Mouse (Mus musculus) liver, embryonic 11.5 days (tissue): Measurements from ENCODE around the gene Fam160a2. TPM values are rescaled to one million over a fixed set of nuclear protein-coding genes. Genes with fewer than 3 reads are reported as not detected.
A peak's percentile ranks its signal among the peaks of the same experiment; 100 is the strongest.

Experiments
- ATAC-seq: fragments of 200-750 bp; cut with Nextera tagmentation; replicated peaks from 2 replicates; pipeline ENCODE4 v1.8.0; 2017; ENCODE audit warnings: moderate number of reproducible peaks, mild to moderate bottlenecking, moderate TSS enrichment, moderate library complexity; ENCODE audit not compliant: low FRiP score
- DNase-seq: peaks from one replicate; pipeline ENCODE4 v3.0.0-alpha.2; 2017; ENCODE audit warnings: low spot score
- H3K27ac ChIP-seq: fragments of 300-500 bp; sonication (generic); 2 replicates; pipeline ENCODE4 v1.5.1; 2014; ENCODE audit warnings: mild to moderate bottlenecking, low read depth, low read length, control low read depth
- H3K27me3 ChIP-seq: fragments of 300-500 bp; sonication (generic); replicated peaks from 2 replicates; pipeline ENCODE4 v1.6.1; 2014; ENCODE audit warnings: low read length, mixed read lengths; ENCODE audit not compliant: control insufficient read depth, insufficient read depth
- H3K36me3 ChIP-seq: fragments of 300-500 bp; sonication (generic); 2 replicates; pipeline ENCODE4 v1.6.1; 2014; ENCODE audit warnings: mild to moderate bottlenecking, low read length, moderate library complexity, mixed read lengths; ENCODE audit not compliant: control insufficient read depth, insufficient read depth
- H3K4me1 ChIP-seq: fragments of 300-500 bp; sonication (generic); replicated peaks from 2 replicates; pipeline ENCODE4 v1.6.1; 2014; ENCODE audit warnings: low read length, mixed read lengths; ENCODE audit not compliant: control insufficient read depth, insufficient read depth
- H3K4me2 ChIP-seq: fragments of 300-500 bp; sonication (generic); 2 replicates; pipeline ENCODE4 v1.6.1; 2014; ENCODE audit warnings: mild to moderate bottlenecking, control low read depth, moderate library complexity
- H3K4me3 ChIP-seq: fragments of 300-500 bp; sonication (generic); 2 replicates; pipeline ENCODE4 v1.5.1; 2014; ENCODE audit warnings: low read depth, low read length, control low read depth
- H3K9ac ChIP-seq: fragments of 300-500 bp; sonication (generic); 2 replicates; pipeline ENCODE4 v1.6.1; 2014; ENCODE audit warnings: low read depth, low read length, control low read depth
- H3K9me3 ChIP-seq: fragments of 300-500 bp; sonication (generic); 2 replicates; pipeline ENCODE4 v1.6.1; 2016; ENCODE audit warnings: low read length, inconsistent platforms, mixed read lengths; ENCODE audit not compliant: control insufficient read depth
- WGBS: fragments of 180-500 bp; shearing (Covaris S2); extraction: QIAGEN DNeasy Blood & Tissue Kit; methylation state at CpG from one replicate; pipeline ENCODE4 v1.1.7; 2014; 5-methylcytosine and 5-hydroxymethylcytosine counted together
- polyA plus RNA-seq: library from polyadenylated mRNA; unstranded; fragments of >200 nt; fragmentation: Nextera tagmentation; extraction: Ambion mirVana; gene quantifications from 2 replicates; pipeline ENCODE4 v1.2.1, GENCODE M21; 2014

The Fam160a2 gene
- polyA plus RNA-seq, 1 experiment from 2014 or later: 31.0 TPM

DNA sequence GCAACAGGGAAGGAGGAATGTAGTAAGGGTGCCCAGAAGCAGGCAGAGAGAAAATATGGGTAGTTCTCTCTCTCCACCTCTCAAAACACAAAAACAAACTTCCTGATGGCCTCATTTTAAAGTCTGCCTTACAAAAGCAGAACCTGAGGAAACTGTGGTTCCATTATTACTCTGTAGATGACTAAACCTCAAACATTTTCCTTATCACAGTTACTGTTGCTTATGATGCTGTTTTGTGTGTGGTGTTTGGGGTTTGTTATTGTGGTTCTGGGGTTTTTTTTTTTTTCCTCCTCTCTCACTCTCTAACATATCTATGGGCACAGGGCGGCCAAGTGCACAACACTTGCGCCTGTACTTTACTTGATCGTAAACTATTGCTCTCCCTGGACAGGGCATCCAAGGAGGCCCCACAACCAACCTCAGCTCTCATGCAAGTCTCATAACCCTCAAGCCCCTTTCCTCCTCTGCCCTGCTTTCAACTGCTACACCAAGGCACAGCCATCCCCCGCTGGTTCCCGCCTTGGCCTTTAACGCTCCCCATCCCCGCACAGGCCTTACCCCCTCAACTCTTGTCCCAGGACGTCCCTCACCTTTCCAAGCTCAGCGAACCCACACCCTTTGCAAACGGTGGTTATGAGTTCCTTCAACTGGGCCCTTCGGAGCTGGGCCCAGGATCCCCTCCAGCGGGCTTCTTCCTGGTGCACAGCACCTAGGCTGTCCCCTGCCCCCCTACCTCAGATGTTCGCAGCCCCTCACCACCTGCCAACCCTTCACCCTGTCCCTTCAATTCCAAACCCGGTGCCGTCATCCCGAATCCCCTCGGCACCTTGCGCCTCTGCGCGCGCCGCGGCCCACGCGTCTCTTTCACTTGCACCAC, 558 bp downstream of the Fam160a2 start:
- H3K36me3 ChIP-seq: no peaks in the 10 kb centered on the region
- DNase-seq (no peak), ATAC-seq (peak; percentile 16)
- peak overlapping the region; percentile 81 for H3K9ac ChIP-seq
- H3K4me1 ChIP-seq: peaks cover 7% of the 10 kb centered on the region; the same call in 1 of the 2 replicates
- H3K4me2 ChIP-seq: peak overlapping the region; percentile 90
- no peaks in the 10 kb centered on the region for H3K27me3 ChIP-seq
- H3K9me3 ChIP-seq: no peaks in the 10 kb centered on the region
- WGBS: 2% methylated on average over 25 of the region's 25 CpGs
- peak overlapping the region; percentile 40 for H3K27ac ChIP-seq
- peak overlapping the region; percentile 84 for H3K4me3 ChIP-seq

DNA sequence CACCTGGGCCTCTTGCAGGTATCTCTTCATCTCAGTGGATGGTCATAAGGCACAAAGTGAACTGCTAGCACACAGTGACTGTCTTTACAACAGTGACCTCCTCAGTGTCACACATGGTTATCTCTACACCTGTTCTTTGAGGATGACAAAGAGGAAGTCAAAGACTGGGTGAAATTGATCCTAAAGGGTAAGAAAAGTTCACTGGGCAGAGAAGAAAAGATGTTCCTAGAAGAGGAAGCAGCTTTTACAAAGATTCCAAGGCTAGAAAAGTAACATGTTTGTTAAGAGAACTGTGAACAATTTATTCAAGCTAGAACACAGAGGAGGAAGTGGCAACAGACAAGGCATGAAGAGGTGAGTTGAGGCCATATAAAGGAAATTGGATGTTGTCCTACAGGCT, 3.7 kb downstream of the Fam160a2 start:
- DNase-seq: no peak
- H3K36me3 ChIP-seq: no peaks in the 10 kb centered on the region
- H3K4me2 ChIP-seq: no peak overlapping the region
- H3K9ac ChIP-seq: no peak overlapping the region
- no peak overlapping the region for H3K4me3 ChIP-seq
- ATAC-seq: no peak
- H3K27me3 ChIP-seq: no peaks in the 10 kb centered on the region
- no peak overlapping the region for H3K27ac ChIP-seq
- H3K9me3 ChIP-seq: no peaks in the 10 kb centered on the region
- peaks cover 7% of the 10 kb centered on the region; the same call in 1 of the 2 replicates for H3K4me1 ChIP-seq

DNA sequence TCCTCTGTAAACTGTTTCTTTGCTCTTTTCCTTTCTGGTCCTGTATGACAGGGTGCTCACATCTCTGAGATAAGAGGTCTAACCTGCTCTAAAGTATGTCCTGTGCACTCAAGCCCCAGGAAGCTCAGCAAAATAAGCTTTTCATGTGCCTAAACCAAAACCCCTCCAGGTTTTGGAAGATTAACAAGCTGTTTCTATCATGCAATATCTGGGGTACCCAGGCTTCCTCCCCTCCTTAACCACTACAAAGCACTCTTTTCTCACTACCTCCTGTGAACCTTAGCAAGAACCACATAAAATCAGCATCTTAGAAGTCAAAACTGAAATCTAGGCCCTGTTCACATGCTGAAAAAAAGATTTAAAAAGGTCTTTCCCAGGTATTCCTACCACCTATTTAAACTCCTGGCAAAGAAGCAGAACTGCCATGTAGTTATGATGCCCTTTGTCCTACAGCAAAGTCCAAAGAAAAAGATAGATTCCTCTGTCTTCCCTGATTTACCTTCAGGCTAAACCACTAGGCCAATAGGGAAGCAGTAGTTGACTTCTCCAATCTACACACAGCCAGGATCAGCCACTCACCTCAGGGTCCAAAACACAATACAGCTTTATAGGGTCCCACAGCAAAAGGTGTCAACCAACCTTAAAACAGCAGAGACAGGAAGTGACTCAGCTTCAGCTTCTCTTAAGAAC, 4.6 kb downstream of the Fam160a2 start:
- Histone ChIP-seq H3K27ac (no peak overlapping the region), H3K9me3 (no peaks in the 10 kb centered on the region), H3K27me3 (no peaks in the 10 kb centered on the region), H3K4me3 (no peak overlapping the region), H3K9ac (no peak overlapping the region), H3K4me1 (peaks cover 7% of the 10 kb centered on the region; the same call in 1 of the 2 replicates), H3K36me3 (no peaks in the 10 kb centered on the region), H3K4me2 (no peak overlapping the region)
- ATAC-seq: no peak
- no peak for DNase-seq

DNA sequence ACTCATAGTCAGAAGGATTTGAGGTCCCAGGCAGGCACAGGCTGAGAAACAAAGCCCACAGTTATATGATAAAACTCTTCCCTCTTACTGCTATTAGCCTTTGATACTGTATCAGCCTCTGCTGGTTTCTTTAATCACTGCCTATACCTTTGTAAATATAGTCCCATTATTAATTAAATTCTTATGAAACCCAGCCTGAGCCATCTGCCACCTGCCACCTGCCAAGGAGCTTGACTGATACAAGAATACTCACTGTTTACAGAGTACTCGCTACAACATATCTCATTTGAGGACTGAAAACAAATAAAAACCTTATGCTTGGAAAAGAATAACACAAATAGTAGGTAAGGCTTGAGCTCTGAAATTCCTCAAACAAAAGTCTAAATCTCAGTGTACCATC, 5.2 kb downstream of the Fam160a2 start:
- no peak overlapping the region for H3K27ac ChIP-seq
- peaks cover 7% of the 10 kb centered on the region; the same call in 1 of the 2 replicates for H3K4me1 ChIP-seq
- WGBS: 89% methylated on average over 1 of the region's 1 CpGs
- H3K4me3 ChIP-seq: no peak overlapping the region
- DNase-seq: no peak
- ATAC-seq: no peak
- H3K36me3 ChIP-seq: peaks cover 4% of the 10 kb centered on the region
- H3K9ac ChIP-seq: no peak overlapping the region
- no peaks in the 10 kb centered on the region for H3K9me3 ChIP-seq
- no peak overlapping the region for H3K4me2 ChIP-seq
- H3K27me3 ChIP-seq: no peaks in the 10 kb centered on the region

DNA sequence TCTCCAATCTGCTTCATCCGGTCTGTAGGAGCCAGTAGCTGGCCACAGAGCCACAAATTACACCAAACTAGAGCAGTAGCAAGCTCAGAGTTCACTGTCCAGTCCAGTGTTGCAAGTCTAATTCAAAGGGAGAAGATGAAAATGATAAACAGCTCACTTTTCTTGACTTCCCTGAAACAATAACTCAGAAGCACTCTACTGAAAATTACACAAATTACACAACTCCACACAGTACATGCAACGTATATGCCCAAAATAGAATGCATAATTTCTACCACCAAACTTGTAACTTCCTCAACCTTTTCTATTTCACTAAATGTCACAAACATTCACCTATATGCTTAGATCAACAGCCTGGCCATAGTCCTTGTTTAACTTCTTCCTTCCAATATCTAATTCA, 9.6 kb downstream of the Fam160a2 start:
- Histone ChIP-seq H3K9ac (no peak overlapping the region), H3K27ac (no peak overlapping the region), H3K4me1 (no peaks in the 10 kb centered on the region), H3K9me3 (no peaks in the 10 kb centered on the region), H3K27me3 (no peaks in the 10 kb centered on the region), H3K4me3 (no peak overlapping the region), H3K36me3 (peaks cover 12% of the 10 kb centered on the region), H3K4me2 (no peak overlapping the region)
- DNase-seq (no peak), ATAC-seq (no peak)
- 91% methylated on average over 2 of the region's 2 CpGs for WGBS

DNA sequence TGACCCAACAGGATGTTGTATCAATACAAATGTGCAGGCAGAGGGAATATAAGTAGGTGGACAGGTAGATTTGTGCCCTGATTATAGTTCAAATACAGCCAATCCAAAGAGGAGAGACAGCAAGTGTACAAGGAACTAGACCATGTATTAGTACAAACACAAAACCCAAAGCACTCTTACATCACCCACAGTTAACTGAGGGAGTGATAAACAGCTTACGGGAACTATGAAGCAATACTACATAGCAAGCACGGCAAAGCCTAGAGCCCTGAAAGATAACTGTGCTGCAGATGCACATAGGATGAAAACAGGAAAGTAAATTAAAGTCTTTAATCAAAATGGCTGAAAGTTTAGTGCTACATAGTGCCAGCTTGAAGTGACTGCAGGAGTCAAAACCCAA, 12.2 kb downstream of the Fam160a2 start:
- Histone ChIP-seq H3K27ac (no peak overlapping the region), H3K4me3 (no peak overlapping the region), H3K4me2 (no peak overlapping the region), H3K9ac (no peak overlapping the region), H3K27me3 (no peaks in the 10 kb centered on the region), H3K36me3 (peaks cover 28% of the 10 kb centered on the region), H3K4me1 (no peaks in the 10 kb centered on the region), H3K9me3 (no peaks in the 10 kb centered on the region)
- DNase-seq (no peak), ATAC-seq (no peak)
- 88% methylated on average over 2 of the region's 2 CpGs for WGBS

DNA sequence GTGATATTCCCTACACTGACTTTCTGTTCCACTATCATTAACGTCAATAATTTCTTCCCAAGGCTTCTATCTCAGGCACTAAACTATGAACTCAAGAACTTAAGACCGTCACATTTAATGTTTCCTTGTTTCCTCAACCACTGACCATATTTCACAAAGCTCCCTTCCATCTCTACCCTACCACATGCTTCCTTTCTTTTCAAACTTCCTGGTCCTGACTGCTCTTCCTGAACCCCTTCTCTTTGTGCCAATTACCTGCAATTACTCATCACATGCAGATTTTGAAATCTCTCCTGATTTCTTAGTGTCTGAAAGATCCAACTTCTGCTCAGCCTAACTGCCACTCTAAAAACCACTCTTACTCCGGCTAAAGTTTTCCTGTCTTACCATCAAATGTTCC, 19.5 kb downstream of the Fam160a2 start:
- Histone ChIP-seq H3K27ac (no peak overlapping the region), H3K9me3 (no peaks in the 10 kb centered on the region), H3K36me3 (peaks cover 42% of the 10 kb centered on the region), H3K4me3 (no peak overlapping the region), H3K4me2 (no peak overlapping the region), H3K4me1 (no peaks in the 10 kb centered on the region), H3K27me3 (no peaks in the 10 kb centered on the region), H3K9ac (no peak overlapping the region)
- 89% methylated on average over 3 of the region's 3 CpGs for WGBS
- no peak for ATAC-seq
- no peak for DNase-seq

DNA sequence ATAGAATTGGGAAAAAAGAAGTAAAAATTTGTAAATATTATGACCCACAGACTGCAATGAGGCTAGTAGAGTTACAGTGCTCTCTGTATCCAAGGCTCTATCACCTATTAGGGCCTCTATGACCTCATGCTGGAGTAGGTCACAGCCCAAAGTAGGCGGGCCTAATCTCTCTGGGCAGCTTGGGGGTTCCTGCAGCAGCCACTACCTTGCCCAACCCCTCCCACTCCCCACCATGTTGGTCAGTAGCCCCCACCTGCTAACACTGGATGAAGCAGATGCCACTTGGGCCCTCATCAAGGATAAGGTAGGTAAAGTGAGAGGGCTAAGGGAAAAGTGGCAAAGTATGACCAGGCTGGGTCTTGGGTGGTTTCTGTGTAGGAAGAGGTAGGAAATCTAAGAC, 25.0 kb downstream of the Fam160a2 start, which contains the start of gene Gm5901:
TSS of gene Gm5901 (plus strand) at position 173 of the 400 bp plus-strand sequence.
- Histone ChIP-seq H3K36me3 (peaks cover 15% of the 10 kb centered on the region), H3K27ac (no peak within 1 kb of the TSS), H3K4me1 (no peaks in the 10 kb centered on the region), H3K4me3 (no peak within 1 kb of the TSS), H3K27me3 (no peaks in the 10 kb centered on the region), H3K4me2 (no peak within 1 kb of the TSS), H3K9ac (no peak within 1 kb of the TSS), H3K9me3 (no peaks in the 10 kb centered on the region)
- no peak for ATAC-seq
- WGBS: 76% methylated on average over 1 of the region's 1 CpGs
- DNase-seq: no peak
